Mouse (Mus musculus) hindlimb bud, embryonic 11.5 days (tissue): ENCODE data around the gene Lrrc20.

Source experiments
- DNase-seq: peaks from one replicate; pipeline ENCODE4 v3.0.0-alpha.2; 2012; ENCODE audit warnings: low read depth, low spot score; ENCODE audit errors: extremely low spot score

The Lrrc20 gene

DNA sequence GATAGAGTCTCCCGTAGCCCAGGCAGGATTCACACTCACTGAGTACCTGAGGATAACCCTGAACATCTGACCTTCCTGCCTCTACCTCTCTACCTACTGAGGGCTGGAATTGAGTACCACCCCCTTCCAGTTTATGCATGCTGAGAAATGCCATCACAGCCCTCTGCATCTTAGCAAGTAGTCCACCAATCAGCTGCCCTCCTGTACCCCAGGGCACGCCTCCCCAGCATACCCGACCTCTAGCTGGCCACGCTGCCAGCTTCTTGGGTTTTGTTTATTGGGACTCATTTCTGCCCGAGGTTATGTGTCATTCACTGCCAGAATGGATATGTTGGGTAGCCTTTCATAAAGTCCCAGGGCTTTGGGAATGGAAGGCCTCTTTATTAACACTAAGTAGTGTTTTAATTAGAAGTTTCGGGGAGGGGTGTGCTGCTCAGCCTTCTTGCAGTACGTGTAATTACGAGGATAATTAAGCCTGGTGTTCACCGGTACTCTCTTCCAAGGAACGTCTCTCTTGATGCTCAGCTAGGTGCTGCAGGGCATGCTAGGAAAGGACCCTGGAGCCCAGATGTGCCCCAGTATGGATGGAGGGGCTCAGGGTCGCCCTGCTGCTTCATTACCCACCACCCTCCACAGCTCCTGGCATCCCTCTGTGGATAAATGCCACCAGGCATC is 36.8 kb downstream of the Lrrc20 start:
- DNase-seq, result no peak

DNA sequence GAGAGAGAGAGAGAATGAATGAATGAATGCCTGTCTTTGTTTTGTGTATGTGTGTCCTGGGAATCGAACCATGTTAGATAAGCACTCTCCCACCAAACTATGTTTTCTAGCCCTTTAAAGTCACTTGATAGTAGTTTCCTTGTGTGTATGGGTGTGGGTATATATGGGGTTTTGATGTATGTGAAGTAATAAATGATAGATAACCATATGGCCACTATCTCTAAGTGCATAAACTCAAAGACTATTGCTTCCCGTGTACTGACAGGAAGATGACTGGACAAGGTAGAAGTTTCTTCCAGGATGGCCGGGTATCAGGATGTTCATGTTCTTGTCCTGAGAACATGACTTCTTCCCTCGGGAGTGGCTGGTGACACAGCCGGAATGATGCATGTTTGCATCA is 41.3 kb downstream of the Lrrc20 start:
- DNase-seq, result no peak

DNA sequence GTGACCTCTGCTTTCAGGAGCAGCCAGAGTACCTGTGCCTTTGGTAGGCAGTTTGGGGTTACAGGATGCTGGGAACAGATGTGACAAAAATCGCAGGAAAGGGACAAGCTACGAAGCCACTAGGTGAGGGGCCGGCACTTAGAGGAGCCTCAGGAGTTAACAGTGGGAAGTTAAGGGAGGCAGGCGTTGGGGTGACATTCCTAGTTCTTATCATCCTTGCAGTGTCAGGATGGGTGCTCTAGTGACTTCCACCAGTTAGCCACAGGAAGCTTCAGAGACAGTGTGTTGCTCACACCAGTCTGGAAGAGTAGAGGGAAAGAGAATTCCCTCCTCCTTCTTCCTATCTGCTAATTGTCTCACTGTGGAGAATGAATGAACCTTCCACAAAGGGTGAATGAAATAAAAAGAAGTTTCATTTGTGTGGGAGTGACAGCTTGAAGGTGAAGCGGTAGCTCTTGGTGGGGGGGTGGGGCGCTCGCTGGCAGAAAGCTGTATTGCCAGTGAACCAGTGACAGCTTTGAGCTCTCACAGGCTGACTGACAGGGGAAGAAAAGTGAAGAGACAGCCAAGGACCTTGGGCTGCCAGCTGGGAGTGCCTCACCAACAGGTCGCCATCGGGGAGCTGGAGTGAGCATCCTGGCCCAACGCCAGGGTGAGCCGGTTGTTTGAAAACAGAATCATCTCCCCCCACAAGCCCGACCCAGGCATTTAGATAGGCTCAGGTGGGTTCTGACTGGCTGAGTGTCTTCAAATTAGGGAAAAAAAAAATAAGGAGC is 41.9 kb downstream of the Lrrc20 start:
- DNase-seq, result no peak

DNA sequence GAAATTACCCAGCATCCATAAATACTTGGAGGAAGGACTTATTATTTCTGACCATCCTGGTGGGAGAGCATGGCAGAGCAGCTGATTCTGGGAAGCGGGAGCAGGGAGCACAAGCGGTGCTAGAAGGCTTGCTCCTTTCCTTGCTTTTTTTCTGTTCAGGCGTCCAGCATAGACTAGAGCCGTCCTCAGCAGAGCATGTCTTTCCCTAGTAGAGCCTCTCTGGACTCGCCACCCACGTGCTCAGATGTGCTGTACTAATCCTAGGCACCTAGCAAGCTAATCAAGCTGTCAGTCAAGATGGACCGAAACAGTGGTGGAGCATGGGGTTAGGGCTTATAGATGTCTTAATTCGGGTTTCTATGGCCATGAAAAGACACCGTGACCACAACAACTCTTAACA is 42.7 kb downstream of the Lrrc20 start:
- DNase-seq, result no peak

- no peak for DNase-seq
Measured at GRCm38 (mm10) chr10:61519491-61519890, 43.9 kb downstream of the Lrrc20 start.

- no peak for DNase-seq
Measured at GRCm38 (mm10) chr10:61520714-61521113, 45.1 kb downstream of the Lrrc20 start.

DNA sequence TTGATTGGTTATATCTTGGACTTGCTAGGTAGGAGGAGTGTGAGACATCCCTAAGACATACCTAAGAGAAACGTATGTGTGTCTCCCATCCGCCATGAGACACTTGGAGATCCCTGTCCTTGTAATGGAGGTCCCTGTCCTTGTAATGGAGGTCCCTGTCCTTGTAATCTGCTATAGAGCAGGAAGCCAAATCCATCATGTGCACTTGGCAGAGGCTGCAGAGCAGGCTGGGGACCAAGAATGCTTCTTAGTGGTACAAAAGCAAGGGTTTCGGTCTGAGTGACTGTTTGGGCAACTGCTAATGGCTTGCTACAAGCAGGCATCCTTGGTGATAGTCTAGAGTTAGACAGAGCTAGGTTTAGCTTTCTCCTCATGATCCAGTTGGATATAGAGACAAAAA is 55.3 kb downstream of the Lrrc20 start:
- DNase-seq, result no peak

GRCm38 (mm10) chr10:61533285-61533684 is 57.7 kb downstream of the Lrrc20 start:
- DNase-seq, result no peak

- no peak for DNase-seq
Measured at GRCm38 (mm10) chr10:61534371-61535101, 58.9 kb downstream of the Lrrc20 start.

- no peak for DNase-seq
Measured at GRCm38 (mm10) chr10:61535441-61535840, 59.8 kb downstream of the Lrrc20 start.

- no peak for DNase-seq
Measured at GRCm38 (mm10) chr10:61536130-61537035, 60.8 kb downstream of the Lrrc20 start.

GRCm38 (mm10) chr10:61537036-61537380 is 61.4 kb downstream of the Lrrc20 start:
- DNase-seq, result no peak

DNA sequence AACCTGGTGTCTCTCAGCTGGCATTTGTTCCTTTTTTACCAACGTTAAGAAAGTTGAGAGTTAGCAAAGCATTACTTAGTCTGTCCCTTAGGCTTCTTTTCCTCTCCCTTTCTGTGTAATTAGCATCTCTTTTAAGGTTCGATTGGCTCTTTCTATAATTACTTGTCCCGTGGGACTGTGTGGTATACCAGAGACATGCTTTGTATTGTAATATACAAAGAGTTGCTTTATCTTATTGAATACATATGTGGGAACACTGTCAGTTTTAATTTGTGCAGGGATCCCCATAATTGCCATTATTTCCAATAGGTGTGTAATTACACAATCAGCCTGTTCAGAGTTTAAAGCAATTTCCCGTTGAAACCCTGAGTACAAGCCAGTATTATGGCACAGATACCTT is 62.8 kb downstream of the Lrrc20 start:
- no peak for DNase-seq

GRCm38 (mm10) chr10:61544127-61544862 is 68.7 kb downstream of the Lrrc20 start:
- DNase-seq, result no peak

GRCm38 (mm10) chr10:61544863-61545240 is 69.3 kb downstream of the Lrrc20 start:
- no peak for DNase-seq

DNA sequence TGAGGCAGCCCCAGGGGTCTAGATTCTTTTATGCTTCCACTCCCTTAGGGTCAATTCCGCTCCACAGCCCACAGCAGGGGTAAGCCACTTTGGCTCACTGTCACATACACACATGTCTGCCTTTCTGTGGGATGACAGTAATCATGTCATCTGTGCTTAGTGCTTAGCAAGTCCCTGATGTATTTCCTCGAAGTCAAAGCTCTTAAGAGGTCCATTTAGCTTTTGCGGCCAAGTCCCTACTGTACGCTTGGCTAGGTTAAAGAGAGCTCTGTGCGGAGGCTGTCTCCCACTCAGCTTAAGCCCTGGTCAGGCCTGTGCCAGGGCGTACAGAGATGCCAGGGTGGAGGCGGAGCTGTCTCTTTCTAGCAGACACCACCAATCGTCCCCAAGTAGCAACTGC is 74.5 kb downstream of the Lrrc20 start:
- DNase-seq, result no peak

GRCm38 (mm10) chr10:61555155-61555554 is 79.6 kb downstream of the Lrrc20 start:
- DNase-seq, result no peak

GRCm38 (mm10) chr10:61558631-61559030 is 83.0 kb downstream of the Lrrc20 start:
- no peak for DNase-seq

DNA sequence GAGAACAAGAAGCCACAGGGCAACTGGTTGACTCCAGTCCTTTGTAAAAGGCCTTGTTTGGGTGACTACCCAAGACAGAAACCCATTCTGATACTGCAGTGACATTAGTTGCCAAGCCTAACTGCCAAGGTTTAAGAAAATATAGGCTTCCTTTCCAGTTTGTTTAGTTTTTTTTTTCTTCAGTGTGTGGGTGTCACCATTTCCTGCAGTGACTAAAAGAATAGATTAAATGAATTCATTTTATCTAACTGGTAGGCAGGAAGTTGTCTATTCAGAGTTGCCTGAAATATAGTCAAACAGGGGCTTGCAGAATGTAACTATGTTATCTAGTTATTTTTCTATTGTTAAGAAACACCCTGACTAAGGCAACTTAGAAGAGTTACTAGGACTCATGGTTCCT is 83.9 kb downstream of the Lrrc20 start:
- DNase-seq, result no peak

DNA sequence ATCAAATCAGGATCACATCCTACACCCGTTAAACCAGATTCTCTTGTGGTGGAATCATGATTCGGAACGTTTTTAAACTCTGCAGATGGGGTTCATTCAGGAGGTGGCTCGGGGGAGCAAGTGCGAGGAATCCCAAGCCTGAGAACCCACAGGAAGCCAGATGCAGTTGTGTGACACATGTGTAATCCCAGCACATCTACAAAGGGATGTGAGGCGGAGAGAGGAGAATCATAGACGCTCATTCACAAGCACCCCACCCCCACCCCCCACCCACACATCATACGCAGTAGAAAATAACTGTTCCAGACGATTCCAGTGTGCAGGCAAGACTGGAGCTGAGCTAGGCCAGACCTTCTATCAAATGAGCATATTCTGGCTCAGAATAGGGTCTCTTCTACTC is 87.9 kb downstream of the Lrrc20 start:
- no peak for DNase-seq
